Mouse (Mus musculus) frontal cortex, postnatal 14 days (tissue): Measurements from ENCODE around the gene Armh2.
"Not testable (repeated sequence)": the region's sequence is repeated elsewhere in the genome, so short reads cannot be mapped to it uniquely, and the experiment has no call there.

ENCODE experiments used
- DNase-seq, 2 experiments: peaks; one replicate each; pipeline ENCODE4 v3.0.0; 2022; ENCODE audit warnings: low spot score in 2 of 2

The Armh2 gene

GRCm38 (mm10) chr13:24757820-24758564 lies 17.0 kb downstream of the Armh2 start:
- DNase-seq = no peak

- DNase-seq = no peak
Observed at GRCm38 (mm10) chr13:24759451-24759850, 18.4 kb downstream of the Armh2 start.

DNA sequence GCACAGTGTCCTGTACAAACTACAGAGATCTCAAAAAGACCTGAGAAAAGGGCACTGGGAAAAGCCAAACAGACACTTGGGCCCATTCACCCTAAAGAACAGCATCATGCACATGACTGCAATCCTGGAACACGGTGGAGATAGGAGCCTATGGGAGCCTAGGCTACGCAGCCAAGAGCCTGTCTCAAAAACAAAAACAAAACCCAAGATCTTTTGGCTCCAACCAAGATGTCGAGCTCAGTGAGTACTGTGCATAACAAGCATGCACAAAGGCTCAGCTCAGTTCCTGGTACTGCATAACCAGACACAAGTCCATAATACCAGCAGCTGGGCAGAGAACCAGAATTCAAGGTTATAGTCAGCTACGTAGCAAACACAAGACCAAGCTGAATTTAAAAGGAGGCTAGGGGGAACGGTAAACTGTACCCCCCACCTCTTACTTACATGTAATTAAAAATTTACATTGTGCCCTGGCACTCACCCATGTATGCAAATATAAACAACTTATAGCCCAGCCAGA lies 19.4 kb downstream of the Armh2 start:
- DNase-seq = no peak

DNA sequence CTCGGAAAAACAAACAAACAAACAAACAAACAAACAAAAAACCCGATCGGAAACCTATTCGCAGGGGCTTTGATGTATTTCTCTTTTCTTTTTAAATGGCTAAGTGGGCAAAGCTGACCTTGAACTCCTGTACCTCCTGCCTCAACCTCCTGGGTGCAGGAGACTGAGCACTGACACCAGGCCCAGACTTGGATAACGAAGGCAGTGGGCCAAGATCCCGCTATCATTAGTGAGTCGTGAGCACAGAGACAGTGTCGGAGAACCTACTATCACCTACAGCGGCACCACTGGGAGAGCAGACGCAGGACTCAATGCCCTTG lies 20.0 kb downstream of the Armh2 start:
- DNase-seq = no peak

GRCm38 (mm10) chr13:24761403-24762227 lies 20.6 kb downstream of the Armh2 start, which contains the start of gene Gmnn:
Gene Gmnn, minus strand, starts transcription at chr13:24761923.
- peak; percentile 47 to 75 for DNase-seq

DNA sequence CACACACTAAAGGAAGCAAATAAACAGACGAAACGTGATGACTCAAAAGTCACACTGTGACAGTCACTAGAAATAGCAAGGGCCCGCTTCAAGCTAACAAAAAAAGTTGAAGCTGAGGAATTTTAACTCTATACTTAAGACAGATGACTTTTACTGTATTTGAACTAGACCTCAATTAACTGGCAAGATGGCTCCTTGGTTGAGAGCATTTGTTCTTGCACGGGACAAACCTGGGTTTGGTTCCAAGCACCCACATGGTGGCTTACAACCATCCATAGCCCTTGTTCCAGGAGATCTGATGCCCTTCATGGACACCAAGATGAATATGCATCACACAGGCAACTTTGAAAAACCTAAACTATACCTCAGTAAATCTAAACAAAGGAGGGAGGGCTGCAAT lies 21.2 kb downstream of the Armh2 start:
- DNase-seq = no peak

DNA sequence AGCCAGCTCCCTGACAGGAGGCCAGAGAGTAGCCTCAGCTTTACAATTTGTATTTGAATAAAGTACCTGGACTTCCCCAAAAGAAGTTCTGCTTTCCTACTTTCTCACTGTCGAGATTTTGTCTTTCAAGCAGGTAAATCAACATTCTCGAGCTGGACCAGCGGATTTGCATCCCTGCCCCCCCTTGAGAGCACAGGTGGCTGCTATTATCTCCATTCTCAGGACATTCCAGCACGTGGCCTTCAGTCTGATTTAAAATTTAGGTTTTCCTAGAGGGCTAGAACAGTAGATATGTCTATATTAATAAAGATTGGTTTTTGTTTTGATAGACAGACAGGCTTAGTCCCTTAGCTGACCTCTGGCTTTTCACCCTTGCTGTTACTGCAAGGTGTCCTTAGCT lies 26.8 kb downstream of the Armh2 start:
- DNase-seq = not testable (repeated sequence)

GRCm38 (mm10) chr13:24771482-24771881 lies 30.4 kb downstream of the Armh2 start:
- DNase-seq = not testable (repeated sequence)

DNA sequence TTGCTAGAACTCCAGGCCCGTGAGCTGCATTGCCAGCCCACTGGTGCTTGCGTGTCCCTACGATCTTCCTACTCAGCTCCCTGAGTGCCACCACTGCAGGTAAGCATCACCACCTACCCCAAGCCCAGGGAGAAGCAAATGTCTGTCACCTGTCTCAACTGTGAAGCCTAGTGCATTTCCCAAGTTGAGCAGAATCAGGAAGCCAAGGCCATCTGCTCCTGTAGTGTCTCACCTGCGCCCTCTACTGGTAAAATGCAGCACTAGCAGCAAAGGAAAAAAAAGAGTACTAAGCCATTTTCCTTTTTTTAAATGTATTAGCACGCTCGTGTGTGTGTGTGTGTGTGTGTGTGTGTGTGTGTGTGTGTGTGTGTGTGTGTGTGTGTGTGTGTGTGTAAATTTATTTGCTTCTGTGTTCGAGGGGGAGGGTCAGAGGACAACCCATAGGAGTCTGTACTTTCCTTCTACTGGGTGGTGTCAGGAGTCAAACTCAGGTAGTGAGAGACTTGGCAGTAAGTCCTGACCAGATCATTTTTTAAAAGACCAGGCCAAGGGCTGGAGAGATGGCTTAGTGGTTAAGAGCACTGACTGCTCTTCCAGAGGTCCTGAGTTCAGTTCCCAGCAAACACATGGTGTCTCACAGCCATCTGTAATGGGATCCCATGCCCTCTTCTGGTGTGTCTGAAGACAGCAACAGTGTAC lies 35.3 kb downstream of the Armh2 start:
- DNase-seq = no peak

DNA sequence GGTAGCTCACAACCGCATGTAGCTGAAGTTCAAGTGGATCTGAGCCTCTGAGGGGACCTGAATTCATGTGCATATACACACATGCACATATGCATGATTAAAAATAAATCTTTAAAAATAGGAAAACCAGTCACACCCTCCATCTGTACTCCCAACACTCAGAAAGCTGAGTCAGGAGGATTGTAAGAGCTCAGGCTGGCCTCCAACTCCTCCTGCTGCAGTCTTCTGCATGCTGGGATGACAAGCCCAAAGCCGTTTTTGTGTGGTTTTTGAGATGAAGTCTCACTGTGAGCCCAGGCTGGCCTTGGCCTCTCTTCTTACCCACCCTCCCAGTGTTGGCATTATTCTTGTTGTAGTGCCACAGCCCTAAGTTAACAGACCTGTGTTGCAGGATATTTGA lies 37.0 kb downstream of the Armh2 start:
- no peak for DNase-seq

- DNase-seq = no peak
Observed at GRCm38 (mm10) chr13:24778706-24779380, 37.8 kb downstream of the Armh2 start.

DNA sequence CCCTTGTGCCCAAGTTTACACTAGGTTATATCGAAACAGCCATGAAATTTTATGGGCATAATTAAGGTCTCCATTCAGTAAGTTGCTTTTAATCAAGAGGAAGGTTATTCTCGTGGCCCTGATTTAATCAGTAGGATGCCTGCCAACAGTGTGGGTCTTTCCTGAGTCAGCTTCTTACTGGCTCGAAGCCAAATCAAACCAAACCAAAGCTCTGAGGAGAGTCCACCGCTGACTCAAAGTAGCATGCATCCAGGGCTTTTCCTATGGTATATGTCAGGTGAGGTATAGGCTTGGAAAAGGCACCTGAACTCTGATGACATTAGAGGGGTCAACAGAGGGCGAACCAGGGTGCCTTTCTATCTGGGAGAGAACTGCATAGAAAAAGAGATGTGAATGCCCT lies 40.9 kb downstream of the Armh2 start:
- DNase-seq = no peak

GRCm38 (mm10) chr13:24786014-24786490 lies 45.0 kb downstream of the Armh2 start:
- no peak for DNase-seq

GRCm38 (mm10) chr13:24787477-24787876 lies 46.4 kb downstream of the Armh2 start:
- no peak for DNase-seq

GRCm38 (mm10) chr13:24791349-24791748 lies 50.3 kb downstream of the Armh2 start:
- no peak for DNase-seq

GRCm38 (mm10) chr13:24792411-24793045 lies 51.5 kb downstream of the Armh2 start:
- no peak for DNase-seq
